Mouse (Mus musculus) left cerebral cortex, adult 8-10 months (tissue): ENCODE results near the gene Ddb2. TPM values are rescaled to one million over a fixed set of nuclear protein-coding genes. Genes with fewer than 3 reads are reported as not detected.

ENCODE experiments used
- DNase-seq, 2 experiments: peaks; one replicate each; pipeline ENCODE4 v3.0.0; 2022; ENCODE audit warnings: low spot score in 2 of 2
- total RNA-seq, 4 experiments: library from RNA; stranded (reverse); gene quantifications; 2 replicates each; pipeline ENCODE4 v1.2.4; 2022

The Ddb2 gene
- total RNA-seq, 4 experiments from 2014 or later: 12.7 to 15.5 (median 13.2) TPM

- no peak for DNase-seq
Observed at GRCm38 (mm10) chr2:91190501-91190900, 46.3 kb downstream of the Ddb2 start.

- peak in 1 of 2 experiments; percentile 69 for DNase-seq
Observed at GRCm38 (mm10) chr2:91187431-91187830, 49.4 kb downstream of the Ddb2 start.

GRCm38 (mm10) chr2:91186208-91186607 is 50.6 kb downstream of the Ddb2 start:
- DNase-seq: no peak

GRCm38 (mm10) chr2:91183711-91184405 is 52.9 kb downstream of the Ddb2 start, which contains the start of gene Madd:
TSS of gene Madd (minus strand) at chr2:91183837.
- no peak for DNase-seq

GRCm38 (mm10) chr2:91183148-91183513 is 53.7 kb downstream of the Ddb2 start:
- DNase-seq: peak; percentile 87 to 98

GRCm38 (mm10) chr2:91182405-91183147 is 54.2 kb downstream of the Ddb2 start:
- peak; percentile 75 to 88 for DNase-seq

GRCm38 (mm10) chr2:91182016-91182404 is 54.8 kb downstream of the Ddb2 start:
- DNase-seq: peak in 1 of 2 experiments; percentile 46

- DNase-seq: no peak
Observed at GRCm38 (mm10) chr2:91180706-91181105, 56.1 kb downstream of the Ddb2 start.

- no peak for DNase-seq
Observed at GRCm38 (mm10) chr2:91179825-91180224, 57.0 kb downstream of the Ddb2 start.

GRCm38 (mm10) chr2:91176234-91176633 is 60.5 kb downstream of the Ddb2 start:
- no peak for DNase-seq

- DNase-seq: no peak
Observed at GRCm38 (mm10) chr2:91175490-91175889, 61.3 kb downstream of the Ddb2 start.

GRCm38 (mm10) chr2:91169587-91170322 is 67.0 kb downstream of the Ddb2 start:
- DNase-seq: no peak

- DNase-seq: no peak
Observed at GRCm38 (mm10) chr2:91167629-91168028, 69.2 kb downstream of the Ddb2 start.

GRCm38 (mm10) chr2:91164991-91165390 is 71.8 kb downstream of the Ddb2 start:
- no peak for DNase-seq

- no peak for DNase-seq
Observed at GRCm38 (mm10) chr2:91163532-91163931, 73.2 kb downstream of the Ddb2 start.

- no peak for DNase-seq
Observed at GRCm38 (mm10) chr2:91162952-91163351, 73.8 kb downstream of the Ddb2 start.

Other genes with a start within 250 kb of the Ddb2 start
- under 1 TPM; 0.57 to 0.81 (median 0.70) TPM for gene Rapsn, start 201.4 kb downstream of the Ddb2 start, total RNA-seq
- gene Psmc3, start 183.0 kb downstream of the Ddb2 start, total RNA-seq: 100 to 1,000 TPM; 188 to 218 (median 202) TPM
- 10 to 100 TPM; 33.5 to 35.5 (median 34.7) TPM for gene Slc39a13, start 166.6 kb downstream of the Ddb2 start, total RNA-seq
- gene Spi1, start 154.6 kb downstream of the Ddb2 start, total RNA-seq: 1 to 10 TPM; 3.9 to 8.9 (median 6.5) TPM
- gene Mybpc3, start 118.8 kb downstream of the Ddb2 start, total RNA-seq: under 1 TPM; 0.33 to 0.91 (median 0.69) TPM
- gene Madd, start 53.1 kb downstream of the Ddb2 start, total RNA-seq: 100 to 1,000 TPM; 200 to 219 (median 206) TPM
- gene Nr1h3, start 34.1 kb downstream of the Ddb2 start, total RNA-seq: 1 to 10 TPM; 3.3 to 4.3 (median 3.4) TPM
- 10 to 100 TPM; 47.5 to 53.2 (median 50.1) TPM for gene Acp2, start 34.1 kb downstream of the Ddb2 start, total RNA-seq
- gene Pacsin3, start 19.0 kb upstream of the Ddb2 start, total RNA-seq: 10 to 100 TPM; 40.3 to 47.5 (median 45.7) TPM
- 10 to 100 TPM; 74.4 to 80.8 (median 79.3) TPM for gene Arfgap2, start 28.0 kb upstream of the Ddb2 start, total RNA-seq
- 100 to 1,000 TPM in 3 of 4 experiments, 10 to 100 TPM in 1; 99.4 to 118 (median 105) TPM for gene 1110051M20Rik, start 207.7 kb upstream of the Ddb2 start, total RNA-seq
- gene Lrp4, start 220.5 kb upstream of the Ddb2 start, total RNA-seq: 10 to 100 TPM; 25.2 to 34.7 (median 28.3) TPM